Mouse (Mus musculus) gastrocnemius, adult 2 months (tissue): ENCODE results near the gene Cd99l2. TPM values are rescaled to one million over a fixed set of nuclear protein-coding genes. Genes with fewer than 3 reads are reported as not detected.

Experiments used
- DNase-seq: peaks from one replicate; pipeline ENCODE4 v3.0.0; 2022
- H3K27ac ChIP-seq: fragments of 200-600 bp; 2 replicates; pipeline ENCODE4 v1.8.1; 2022; ENCODE audit warnings: mild to moderate bottlenecking
- H3K4me3 ChIP-seq: fragments of 200-600 bp; 2 replicates; pipeline ENCODE4 v1.8.1; 2022; ENCODE audit warnings: mild to moderate bottlenecking, moderate library complexity
- CTCF ChIP-seq: fragments of 200-600 bp; IDR thresholded peaks from 2 replicates; pipeline ENCODE4 v1.8.1; 2022; ENCODE audit warnings: antibody characterized with exemption, mild to moderate bottlenecking, moderate library complexity
- intact Hi-C: fragments of 180-260 bp; cut with DNase I; formaldehyde crosslinking; loops from one replicate; pipeline ENCODE4 v1.15.1; 2025
- microRNA-seq: library from miRNA; unstranded; fragments of <30 nt; microRNA quantifications from one replicate; pipeline ENCODE4 v1.2.0, GENCODE M21; 2021
- total RNA-seq, 2 experiments: library from RNA; stranded (reverse); gene quantifications; 2 replicates each; pipeline ENCODE4 v1.2.3; 2021

The Cd99l2 gene
- total RNA-seq, 2 experiments from 2014 or later = 51.4 to 53.5 TPM

- no peak for TF ChIP-seq CTCF
- no peak for DNase-seq
- intact Hi-C loops = no loop called here
- H3K27ac ChIP-seq = no peak overlapping the region
- no peak overlapping the region for H3K4me3 ChIP-seq
Observed at GRCm38 (mm10) chrX:71406290-71406689, 86.4 kb downstream of the Cd99l2 start.

GRCm38 (mm10) chrX:71396326-71396725 lies 96.3 kb downstream of the Cd99l2 start:
- no peak for DNase-seq
- intact Hi-C loops = no loop called here
- TF ChIP-seq CTCF = no peak
- H3K27ac ChIP-seq = no peak overlapping the region
- H3K4me3 ChIP-seq = no peak overlapping the region

- intact Hi-C loops = loop anchor here (5.0 kb wide), 1 partner anchor 799 kb away; no protein-coding TSS in a partner anchor
- peak; percentile 62 for TF ChIP-seq CTCF
- DNase-seq = peak; percentile 24
- Histone ChIP-seq H3K4me3 (no peak overlapping the region), H3K27ac (no peak overlapping the region)
Observed at GRCm38 (mm10) chrX:71381571-71381970, 111.1 kb downstream of the Cd99l2 start.

- Histone ChIP-seq H3K4me3 (no peak overlapping the region), H3K27ac (no peak overlapping the region)
- DNase-seq = no peak
- intact Hi-C loops = no loop called here
- TF ChIP-seq CTCF = no peak
Observed at GRCm38 (mm10) chrX:71378435-71378834, 114.2 kb downstream of the Cd99l2 start.

GRCm38 (mm10) chrX:71376781-71377180 lies 115.9 kb downstream of the Cd99l2 start:
- intact Hi-C loops = no loop called here
- Histone ChIP-seq H3K4me3 (no peak overlapping the region), H3K27ac (no peak overlapping the region)
- no peak for DNase-seq
- TF ChIP-seq CTCF = no peak

Small RNAs within 50 kb of the gene (microRNA-seq; reads per million reads assigned to microRNA genes)
- not detected for gene Gm23945

Other genes with a start within 250 kb of the Cd99l2 start
- gene Mtmr1, start 128.1 kb downstream of the Cd99l2 start, total RNA-seq = 10 to 100 TPM; 36.6 to 42.0 TPM
- 1 to 10 TPM; 7.8 to 9.9 TPM for gene Hmgb3, start 63.1 kb upstream of the Cd99l2 start, total RNA-seq
- gene Gpr50, start 170.8 kb upstream of the Cd99l2 start, total RNA-seq = not detected